Mouse (Mus musculus) E14TG2a.4 (cell line): ENCODE results near the gene Mef2a.

Experiments
- CTCF ChIP-seq: conservative IDR thresholded peaks from 2 replicates; pipeline ENCODE4 v1.5.1; 2014; ENCODE audit warnings: low read length
- NANOG ChIP-seq: IDR thresholded peaks from 2 replicates; pipeline ENCODE4 v1.6.1; 2014; ENCODE audit warnings: borderline replicate concordance, low read length, mixed read lengths
- POU5F1 ChIP-seq: IDR thresholded peaks from 2 replicates; pipeline ENCODE4 v1.6.1; 2014; ENCODE audit warnings: low read length, borderline replicate concordance

DNA sequence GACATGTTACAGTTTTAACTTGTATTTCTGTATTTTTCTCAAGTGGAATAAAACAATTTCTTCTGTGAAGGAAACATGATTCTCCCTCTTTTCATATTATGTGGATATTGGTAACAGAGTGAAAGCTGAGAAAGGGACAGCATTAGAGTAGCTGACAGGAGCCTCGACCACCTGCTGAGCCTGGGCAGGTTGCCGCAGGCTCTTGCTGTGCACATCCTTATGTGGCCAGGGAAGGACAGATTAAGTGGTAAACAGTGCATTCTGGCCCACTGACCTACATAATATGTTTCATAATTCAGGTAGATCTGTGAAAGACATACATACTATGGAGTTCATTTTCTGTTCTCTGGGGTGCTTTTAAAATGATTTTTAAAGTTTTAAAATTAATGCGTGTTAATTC is 144.3 kb downstream of the Mef2a start:
- TF ChIP-seq CTCF (no peak), NANOG (no peak), POU5F1 (no peak)
